Mouse (Mus musculus): ENCODE results near the gene Dpf3.

- TF ChIP-seq CTCF (IDR thresholded peaks at IDR 0.05; ENCODE audit: control insufficient read depth, insufficient read depth, insufficient replicate concordance, low read depth, low read length), result no peak
- no peak for TF ChIP-seq POLR2A (IDR thresholded peaks at IDR 0.05; ENCODE audit: control insufficient read depth, low read depth, low read length)
Measured at GRCm38 (mm10) chr12:83207481-83207880, 280.0 kb downstream of the Dpf3 start.

All from testis, adult 2 months (tissue).